Mouse (Mus musculus) hindbrain, postnatal 0 days (tissue): ENCODE measurements around the gene Pcdh9. TPM values are rescaled to one million over a fixed set of nuclear protein-coding genes. Genes with fewer than 3 reads are reported as not detected.

Experiments used
- ATAC-seq: fragments of 200-750 bp; cut with Nextera tagmentation; 2 replicates; pipeline ENCODE4 v1.8.0; 2017; ENCODE audit warnings: mild to moderate bottlenecking, moderate TSS enrichment, moderate library complexity
- DNase-seq: peaks from one replicate; pipeline ENCODE4 v3.0.0-alpha.2; 2015; ENCODE audit warnings: low spot score
- H3K27ac ChIP-seq: fragments of 300-500 bp; sonication (generic); 2 replicates; pipeline ENCODE4 v1.5.1; 2014; ENCODE audit warnings: mild to moderate bottlenecking
- H3K27me3 ChIP-seq: fragments of 300-500 bp; sonication (generic); 2 replicates; pipeline ENCODE4 v1.6.1; 2014; ENCODE audit warnings: low read length, mixed read lengths; ENCODE audit not compliant: insufficient read depth
- H3K36me3 ChIP-seq: fragments of 300-500 bp; sonication (generic); 2 replicates; pipeline ENCODE4 v1.6.1; 2014; ENCODE audit warnings: low read length, mixed read lengths; ENCODE audit not compliant: insufficient read depth
- H3K4me1 ChIP-seq: fragments of 300-500 bp; sonication (generic); 2 replicates; pipeline ENCODE4 v1.6.1; 2014; ENCODE audit warnings: antibody characterized with exemption, low read length, mixed read lengths; ENCODE audit not compliant: insufficient read depth
- H3K4me2 ChIP-seq: fragments of 300-500 bp; sonication (generic); 2 replicates; pipeline ENCODE4 v1.6.1; 2014; ENCODE audit warnings: low read depth, mild to moderate bottlenecking, low read length, moderate library complexity, mixed read lengths
- H3K4me3 ChIP-seq: fragments of 300-500 bp; sonication (generic); 2 replicates; pipeline ENCODE4 v1.5.1; 2014; ENCODE audit warnings: low read length
- H3K9ac ChIP-seq: fragments of 300-500 bp; sonication (generic); replicated peaks from 2 replicates; pipeline ENCODE4 v1.6.1; 2014; ENCODE audit warnings: mild to moderate bottlenecking, low read length, moderate library complexity, mixed read lengths
- H3K9me3 ChIP-seq: fragments of 300-500 bp; sonication (generic); 2 replicates; pipeline ENCODE4 v1.6.1; 2016; ENCODE audit warnings: low read length, mixed read lengths
- CTCF ChIP-seq: IDR thresholded peaks from 2 replicates; pipeline ENCODE4 v1.5.1; 2016; ENCODE audit warnings: antibody characterized with exemption, control low read depth, low read depth
- WGBS: fragments of 180-500 bp; shearing (Covaris S2); extraction: QIAGEN DNeasy Blood & Tissue Kit; methylation state at CpG from one replicate; pipeline ENCODE4 v1.1.7; 2014; 5-methylcytosine and 5-hydroxymethylcytosine counted together
- polyA plus RNA-seq: library from polyadenylated mRNA; unstranded; fragments of >200 nt; fragmentation: Nextera tagmentation; extraction: Ambion mirVana; gene quantifications from 2 replicates; pipeline ENCODE4 v1.2.1, GENCODE M21; 2015
- total RNA-seq: library from RNA; depleted of rRNA; stranded (reverse); fragments of >200 nt; gene quantifications from 2 replicates; pipeline ENCODE4 v1.2.3, GENCODE M21; 2014

Gene Pcdh9
- total and polyA plus RNA-seq, 2 experiments from 2014 or later = 129 to 149 TPM

DNA sequence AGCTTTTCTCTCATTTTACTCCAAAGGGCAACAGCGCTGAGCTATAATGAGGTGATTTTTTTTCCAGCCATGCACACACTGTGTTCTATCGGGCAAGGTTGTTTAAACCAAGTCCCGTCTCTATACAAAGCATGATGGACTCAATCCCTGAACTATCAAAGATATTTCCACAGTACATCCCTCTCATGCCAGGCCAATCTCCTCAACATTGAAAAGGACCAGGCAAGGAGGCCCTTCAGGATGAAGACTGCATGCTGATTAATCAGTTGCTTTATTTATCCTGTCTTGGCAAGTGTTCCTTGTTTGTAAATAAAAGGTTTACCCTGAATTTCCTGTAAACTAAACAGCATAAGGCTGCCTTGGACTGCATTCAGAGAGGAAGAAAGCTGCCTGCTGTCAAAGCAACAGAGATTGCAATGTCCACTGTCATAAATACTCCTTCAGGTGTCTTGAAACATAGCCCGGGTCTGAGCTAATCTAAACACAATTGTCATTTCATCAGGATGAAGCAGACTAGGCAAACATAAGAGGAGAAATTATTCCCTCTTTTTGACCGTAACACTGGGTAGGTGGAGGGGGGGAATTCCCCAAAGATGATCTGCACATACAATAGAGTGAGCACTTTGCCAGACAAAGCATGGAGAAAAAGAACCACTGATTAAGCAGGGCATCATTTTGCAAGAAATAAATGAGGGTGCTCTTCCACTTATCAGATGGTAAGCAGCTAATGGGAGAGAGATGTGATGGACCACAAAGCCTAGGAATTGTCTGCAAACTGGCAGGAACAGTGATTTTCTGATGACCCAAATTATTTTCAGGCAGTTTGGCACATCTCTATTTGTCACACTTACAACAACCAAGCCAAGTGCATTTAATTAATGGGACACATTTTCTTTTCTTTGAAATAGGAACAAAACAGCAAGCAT, 822.8 kb downstream of the Pcdh9 start:
- H3K9me3 ChIP-seq = no peaks in the 10 kb centered on the region
- TF ChIP-seq CTCF = no peak
- no peaks in the 10 kb centered on the region for H3K36me3 ChIP-seq
- H3K27me3 ChIP-seq = no peaks in the 10 kb centered on the region
- peak overlapping the region; percentile 40 for H3K4me2 ChIP-seq
- no peak overlapping the region for H3K9ac ChIP-seq
- H3K4me1 ChIP-seq = peaks cover 5% of the 10 kb centered on the region; the same call in 1 of the 2 replicates
- H3K4me3 ChIP-seq = no peak overlapping the region
- DNase-seq (peak; percentile 55), ATAC-seq (peak; percentile 63)
- peak overlapping the region; percentile 56; the same call in 1 of the 2 replicates for H3K27ac ChIP-seq
- 15% methylated on average over 5 of the region's 5 CpGs for WGBS

DNA sequence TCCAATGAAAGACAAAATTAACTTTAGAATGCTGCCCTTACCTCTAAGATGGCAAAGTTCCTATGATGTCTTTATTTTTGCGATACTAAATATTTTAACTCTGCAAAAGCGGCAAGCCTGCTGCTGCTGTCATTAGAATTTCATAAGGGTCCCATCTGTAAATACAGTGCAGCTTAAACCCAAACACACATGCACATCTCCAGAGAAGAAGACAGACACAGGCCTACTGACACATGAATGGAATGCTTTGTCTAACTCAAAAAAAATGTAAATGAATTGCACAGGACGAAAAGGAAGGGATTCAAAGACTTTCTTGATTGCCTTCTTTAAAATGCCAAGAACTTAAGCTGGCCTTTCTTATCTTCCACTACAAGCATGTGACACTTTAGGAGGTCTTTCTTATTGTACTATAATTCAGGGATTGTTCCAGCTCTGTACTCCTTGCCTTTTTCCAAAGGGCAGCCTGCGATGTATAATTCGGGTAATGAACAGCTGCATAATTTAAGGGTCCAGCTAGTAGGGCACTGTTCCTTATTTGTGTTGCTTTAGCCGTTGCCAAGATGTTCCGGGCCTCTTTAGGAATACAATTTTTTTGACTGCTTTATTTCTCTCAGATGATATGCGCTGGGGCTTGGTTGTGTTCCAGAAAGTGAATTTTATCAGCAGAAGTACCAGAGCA, 823.6 kb downstream of the Pcdh9 start:
- Histone ChIP-seq H3K4me3 (no peak overlapping the region), H3K9ac (no peak overlapping the region), H3K27ac (peak overlapping the region; percentile 56; the same call in 1 of the 2 replicates), H3K4me1 (peaks cover 5% of the 10 kb centered on the region; the same call in 1 of the 2 replicates), H3K27me3 (no peaks in the 10 kb centered on the region), H3K9me3 (no peaks in the 10 kb centered on the region), H3K36me3 (no peaks in the 10 kb centered on the region), H3K4me2 (peak overlapping the region; percentile 40)
- DNase-seq = no peak
- ATAC-seq = peak; percentile 67
- TF ChIP-seq CTCF = no peak
- 19% methylated on average over 8 of the region's 8 CpGs for WGBS

DNA sequence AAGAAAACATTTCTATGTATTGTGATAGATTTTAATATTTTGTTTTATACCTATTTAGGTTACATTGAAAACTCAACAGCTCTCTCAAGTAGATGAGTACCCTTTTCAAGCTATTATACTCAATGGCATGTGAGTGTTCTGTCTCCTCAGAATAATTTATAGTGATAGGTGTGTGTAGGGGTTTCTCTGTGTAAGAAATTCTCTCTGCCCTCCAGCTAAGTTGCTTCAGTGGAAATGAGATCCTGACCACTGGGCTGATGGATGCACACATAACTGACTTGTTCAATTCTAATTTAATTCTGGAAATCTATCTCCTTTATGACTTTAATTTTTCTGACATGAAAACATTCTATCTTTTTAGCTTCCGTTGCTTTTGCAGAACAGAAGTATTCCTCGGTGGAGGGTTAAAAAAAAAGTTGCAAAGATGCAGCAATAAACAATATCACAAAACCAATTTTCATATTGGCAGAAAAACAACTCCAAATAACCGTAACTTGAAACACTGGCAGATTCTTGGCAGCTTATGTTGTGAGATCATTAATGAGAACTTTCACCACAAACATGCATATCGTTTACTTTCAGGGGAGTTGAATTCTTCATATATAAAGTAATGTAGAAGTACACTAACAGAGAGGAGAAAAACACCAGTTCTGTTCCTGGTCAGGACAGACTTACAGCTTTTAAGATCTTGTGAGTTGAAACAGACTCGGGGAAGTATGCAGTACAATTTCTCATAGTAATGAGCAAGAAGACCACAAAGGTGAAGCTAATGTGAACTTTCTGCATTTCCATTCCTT, 828.5 kb downstream of the Pcdh9 start:
- 42% methylated on average over 5 of the region's 5 CpGs for WGBS
- no peak for ATAC-seq
- no peak overlapping the region for H3K4me2 ChIP-seq
- H3K36me3 ChIP-seq = no peaks in the 10 kb centered on the region
- peaks cover 4% of the 10 kb centered on the region; the same call in 1 of the 2 replicates for H3K4me1 ChIP-seq
- H3K27me3 ChIP-seq = no peaks in the 10 kb centered on the region
- H3K9me3 ChIP-seq = no peaks in the 10 kb centered on the region
- TF ChIP-seq CTCF = no peak
- H3K9ac ChIP-seq = no peak overlapping the region
- DNase-seq = no peak
- H3K27ac ChIP-seq = no peak overlapping the region
- H3K4me3 ChIP-seq = no peak overlapping the region

DNA sequence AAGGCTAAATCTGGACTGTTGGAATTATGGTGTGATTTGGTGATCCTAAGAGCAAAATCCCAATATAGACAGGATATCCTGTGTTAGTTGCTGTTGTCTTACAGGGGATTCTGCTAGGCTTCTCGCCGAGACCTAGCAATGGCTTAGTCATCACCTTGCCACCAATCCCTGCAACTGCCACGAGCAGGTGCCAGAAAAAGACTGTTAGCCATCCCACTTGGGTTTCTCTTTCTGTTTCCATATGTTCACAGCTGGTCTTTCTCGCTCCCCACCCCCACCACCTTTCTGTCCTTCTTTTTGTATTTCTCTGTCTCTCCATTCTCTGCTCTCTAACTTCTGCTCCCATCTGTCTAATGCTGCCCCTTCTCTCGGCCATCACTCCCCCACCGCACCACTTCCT, 831.7 kb downstream of the Pcdh9 start:
- Histone ChIP-seq H3K4me2 (no peak overlapping the region), H3K27ac (no peak overlapping the region), H3K9me3 (no peaks in the 10 kb centered on the region), H3K4me1 (no peaks in the 10 kb centered on the region), H3K27me3 (no peaks in the 10 kb centered on the region), H3K36me3 (no peaks in the 10 kb centered on the region), H3K9ac (no peak overlapping the region), H3K4me3 (no peak overlapping the region)
- ATAC-seq (no peak), DNase-seq (no peak)
- no peak for TF ChIP-seq CTCF
- 89% methylated on average over 6 of the region's 6 CpGs for WGBS

DNA sequence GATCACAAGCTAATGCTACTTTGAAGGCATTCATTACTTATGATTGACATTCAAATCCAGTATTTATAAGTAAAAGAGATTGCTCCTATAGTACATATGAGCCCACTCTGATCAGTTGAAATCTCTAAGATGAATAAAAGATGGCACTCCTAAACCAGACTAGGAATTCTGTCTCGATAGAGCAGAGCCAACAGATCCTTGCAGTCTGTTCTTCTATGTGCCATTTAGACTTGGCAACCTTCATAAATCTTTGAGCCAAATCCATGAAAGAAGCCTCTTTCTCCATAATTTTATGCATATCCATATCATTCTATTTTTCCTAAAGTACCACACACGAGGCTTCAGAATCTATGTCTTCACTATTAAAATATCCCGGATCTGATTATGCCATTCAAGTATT, 834.5 kb downstream of the Pcdh9 start:
- no peaks in the 10 kb centered on the region for H3K9me3 ChIP-seq
- no peak for DNase-seq
- no peak overlapping the region for H3K9ac ChIP-seq
- ATAC-seq = no peak
- H3K27me3 ChIP-seq = no peaks in the 10 kb centered on the region
- no peaks in the 10 kb centered on the region for H3K36me3 ChIP-seq
- H3K27ac ChIP-seq = no peak overlapping the region
- H3K4me2 ChIP-seq = no peak overlapping the region
- TF ChIP-seq CTCF = no peak
- H3K4me3 ChIP-seq = no peak overlapping the region
- no peaks in the 10 kb centered on the region for H3K4me1 ChIP-seq
- 72% methylated on average over 3 of the region's 3 CpGs for WGBS

DNA sequence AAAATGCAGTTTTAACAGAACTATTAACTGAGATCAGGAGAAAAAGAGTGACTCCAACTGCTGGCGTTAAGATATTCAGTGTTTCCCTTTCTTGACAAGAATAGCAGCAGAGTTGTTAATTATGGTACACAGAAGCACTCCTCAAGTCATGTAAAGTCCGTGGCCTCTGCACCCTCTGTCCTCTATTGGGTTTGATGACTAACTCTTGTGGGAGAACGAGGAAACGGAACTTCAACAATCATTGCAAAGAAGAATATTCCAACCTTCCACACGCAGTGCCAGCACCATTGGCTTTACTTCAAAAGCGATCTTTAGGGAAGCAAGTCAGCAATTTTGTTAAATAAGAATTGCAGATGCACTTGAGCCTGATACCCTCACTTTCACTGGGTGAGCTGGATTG, 849.9 kb downstream of the Pcdh9 start:
- Histone ChIP-seq H3K36me3 (no peaks in the 10 kb centered on the region), H3K27ac (no peak overlapping the region), H3K4me2 (no peak overlapping the region), H3K9ac (no peak overlapping the region), H3K4me1 (peaks cover 4% of the 10 kb centered on the region; the same call in 1 of the 2 replicates), H3K27me3 (no peaks in the 10 kb centered on the region), H3K4me3 (no peak overlapping the region), H3K9me3 (no peaks in the 10 kb centered on the region)
- no peak for TF ChIP-seq CTCF
- WGBS = 59% methylated on average over 6 of the region's 6 CpGs
- DNase-seq (no peak), ATAC-seq (no peak)
